Mouse (Mus musculus): ENCODE data around the gene Fgd4. TPM values are rescaled to one million over a fixed set of nuclear protein-coding genes. Genes with fewer than 3 reads are reported as not detected.
"Not testable (repeated sequence)": the region's sequence is repeated elsewhere in the genome, so short reads cannot be mapped to it uniquely, and the experiment has no call there.

The Fgd4 gene
- total and polyA plus RNA-seq, 3 experiments, result 0.03 to 0.44 TPM; not detected in 1

DNA sequence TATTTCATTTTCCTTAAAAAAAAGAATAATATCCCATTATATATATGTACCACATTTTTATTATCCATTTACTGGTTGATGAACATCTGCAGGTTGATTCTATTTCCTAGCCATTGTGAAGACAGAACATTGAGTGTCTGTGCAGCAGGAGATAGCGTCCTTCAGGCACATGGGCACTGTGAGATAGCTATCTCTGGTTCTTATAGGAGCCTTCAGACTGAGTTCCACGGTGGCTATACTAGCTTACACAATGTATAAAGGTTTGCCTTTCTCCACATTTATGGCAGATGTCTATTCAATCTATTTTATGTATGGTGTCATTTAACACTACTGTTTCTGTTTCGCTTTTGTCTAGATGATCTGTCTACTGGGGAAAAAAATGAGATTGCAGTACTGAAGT lies 98.9 kb downstream of the Fgd4 start:
- ATAC-seq (ENCODE audit: extremely low read depth, insufficient number of reproducible peaks, low FRiP score, poor library complexity, severe bottlenecking), result no peak
- H3K36me3 ChIP-seq (replicated peaks), result no peaks in the 10 kb centered on the region

DNA sequence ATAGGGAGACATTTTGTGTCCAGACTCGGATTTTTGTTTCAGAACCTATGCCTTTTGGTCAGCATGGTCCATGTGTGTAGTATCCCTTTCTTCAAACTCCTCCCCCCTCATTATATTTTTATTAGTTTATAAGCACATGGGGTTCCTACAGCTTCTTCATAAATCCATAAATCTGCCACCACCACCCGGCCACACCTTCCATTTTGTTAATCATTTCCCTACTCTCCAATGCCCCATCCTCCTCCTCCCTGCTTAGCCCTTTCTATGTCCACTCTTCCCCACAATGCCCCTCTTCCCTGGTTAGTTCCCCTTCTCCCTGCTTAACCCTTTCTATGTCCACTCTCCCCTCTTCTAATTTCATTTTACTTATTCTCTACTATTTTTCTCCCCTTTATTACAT lies 99.4 kb downstream of the Fgd4 start:
- Histone ChIP-seq H3K36me3 (replicated peaks) (no peaks in the 10 kb centered on the region), H3K4me3 (ENCODE audit: low read depth, low read length) (no peak overlapping the region), H3K27me3 (ENCODE audit: insufficient read depth, low read length) (no peaks in the 10 kb centered on the region), H3K9me3 (replicated peaks) (no peaks in the 10 kb centered on the region), H3K4me1 (ENCODE audit: insufficient read depth, low read depth, low read length) (no peaks in the 10 kb centered on the region)
- ATAC-seq (ENCODE audit: extremely low read depth, insufficient number of reproducible peaks, low FRiP score, poor library complexity, severe bottlenecking) (no peak), DNase-seq (ENCODE audit: low spot score) (no peak)
- no peak for TF ChIP-seq GATA1 (IDR thresholded peaks at IDR 0.05; ENCODE audit: borderline replicate concordance, low read length)

More for the DNA sequence above, 98.9 kb downstream of the Fgd4 start:
- no peaks in the 10 kb centered on the region for H3K4me1 ChIP-seq (ENCODE audit: insufficient read depth, low read depth, low read length)
- DNase-seq (ENCODE audit: low spot score), result no peak
- TF ChIP-seq POLR2AphosphoS5 (IDR thresholded peaks at IDR 0.05; ENCODE audit: insufficient replicate concordance, low read depth, low read length) (no peak), GATA2 (IDR thresholded peaks at IDR 0.05; ENCODE audit: borderline replicate concordance, low read depth, low read length) (no peak), CTCF (IDR thresholded peaks at IDR 0.05; ENCODE audit: low read depth, low read length) (no peak), TAL1 (conservative IDR thresholded peaks at IDR 0.05; ENCODE audit: low read depth, low read length) (no peak), GATA1 (IDR thresholded peaks at IDR 0.05; ENCODE audit: borderline replicate concordance, low read length) (no peak)
- no peak overlapping the region for H3K4me3 ChIP-seq (ENCODE audit: low read depth, low read length)
- no peaks in the 10 kb centered on the region for H3K9me3 ChIP-seq (replicated peaks)
- H3K27me3 ChIP-seq (ENCODE audit: insufficient read depth, low read length), result no peaks in the 10 kb centered on the region

DNA sequence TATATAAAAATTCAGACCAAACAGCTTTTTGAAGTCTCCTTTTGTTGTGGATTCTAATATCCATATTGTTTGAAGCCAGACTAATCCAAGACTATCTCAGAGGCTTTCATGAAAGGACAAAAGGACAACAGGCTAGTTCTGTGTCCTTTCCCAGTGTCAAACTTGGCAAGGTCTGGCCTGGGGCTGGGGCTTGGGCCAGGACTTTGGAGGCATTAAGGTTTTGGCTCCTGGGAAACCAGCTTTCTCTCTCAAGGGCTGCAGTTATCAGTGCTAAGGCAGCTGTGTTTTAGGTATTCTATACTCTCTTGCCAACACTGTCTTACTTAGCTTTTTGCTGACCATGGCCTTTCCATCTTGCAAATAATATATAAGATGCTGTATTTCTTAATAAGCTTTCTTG lies 101.6 kb downstream of the Fgd4 start:
- DNase-seq (ENCODE audit: low spot score) (no peak), ATAC-seq (ENCODE audit: extremely low read depth, insufficient number of reproducible peaks, low FRiP score, poor library complexity, severe bottlenecking) (no peak)
- no peaks in the 10 kb centered on the region for H3K27me3 ChIP-seq (ENCODE audit: insufficient read depth, low read length)
- H3K4me1 ChIP-seq (ENCODE audit: insufficient read depth, low read depth, low read length), result no peaks in the 10 kb centered on the region
- H3K36me3 ChIP-seq (replicated peaks), result no peaks in the 10 kb centered on the region
- no peak for TF ChIP-seq GATA2 (IDR thresholded peaks at IDR 0.05; ENCODE audit: borderline replicate concordance, low read depth, low read length)
- no peak for TF ChIP-seq GATA1 (IDR thresholded peaks at IDR 0.05; ENCODE audit: borderline replicate concordance, low read length)
- no peak for TF ChIP-seq CTCF (IDR thresholded peaks at IDR 0.05; ENCODE audit: low read depth, low read length)
- no peak for TF ChIP-seq TAL1 (conservative IDR thresholded peaks at IDR 0.05; ENCODE audit: low read depth, low read length)
- no peak overlapping the region for H3K4me3 ChIP-seq (ENCODE audit: low read depth, low read length)
- H3K9me3 ChIP-seq (replicated peaks), result no peaks in the 10 kb centered on the region

DNA sequence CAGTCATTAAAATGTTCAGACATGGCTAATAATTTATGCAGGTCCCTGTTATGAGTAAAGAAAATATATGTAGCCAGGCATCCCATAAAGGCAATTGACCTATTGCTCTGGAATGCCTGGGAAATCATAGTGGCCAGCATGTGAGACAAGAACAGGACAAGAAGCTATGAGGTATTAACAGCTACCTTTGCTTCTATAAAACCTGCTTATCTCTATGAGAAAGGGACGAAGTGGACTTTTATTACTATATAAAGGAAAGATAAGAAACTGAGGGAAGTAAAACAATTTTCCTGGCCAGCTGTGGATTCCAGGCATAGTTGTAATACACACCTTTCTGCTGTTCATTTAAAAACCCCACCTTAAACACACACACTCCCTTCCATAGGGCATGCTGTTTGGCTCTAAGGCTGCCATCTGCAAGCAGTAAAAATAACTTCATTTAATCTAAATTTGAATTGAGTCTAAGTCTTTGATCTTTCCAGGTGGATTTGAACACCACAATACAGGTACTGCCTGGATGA lies 114.8 kb downstream of the Fgd4 start:
- no peak for TF ChIP-seq GATA2 (IDR thresholded peaks at IDR 0.05; ENCODE audit: borderline replicate concordance, low read depth, low read length)
- no peak for TF ChIP-seq GATA1 (IDR thresholded peaks at IDR 0.05; ENCODE audit: borderline replicate concordance, low read length)
- TF ChIP-seq POLR2AphosphoS5 (IDR thresholded peaks at IDR 0.05; ENCODE audit: insufficient replicate concordance, low read depth, low read length), result no peak
- TF ChIP-seq TAL1 (conservative IDR thresholded peaks at IDR 0.05; ENCODE audit: low read depth, low read length), result no peak
- no peak for TF ChIP-seq CTCF (IDR thresholded peaks at IDR 0.05; ENCODE audit: low read depth, low read length)
- no peak for ATAC-seq (ENCODE audit: extremely low read depth, insufficient number of reproducible peaks, low FRiP score, poor library complexity, severe bottlenecking)
- Histone ChIP-seq H3K4me1 (ENCODE audit: insufficient read depth, low read depth, low read length) (no peaks in the 10 kb centered on the region), H3K36me3 (replicated peaks) (no peaks in the 10 kb centered on the region), H3K27me3 (ENCODE audit: insufficient read depth, low read length) (peaks cover 2% of the 10 kb centered on the region; the same call in 1 of the 2 replicates), H3K9me3 (replicated peaks) (no peaks in the 10 kb centered on the region), H3K4me3 (ENCODE audit: low read depth, low read length) (no peak overlapping the region)
- DNase-seq (ENCODE audit: low spot score), result no peak

DNA sequence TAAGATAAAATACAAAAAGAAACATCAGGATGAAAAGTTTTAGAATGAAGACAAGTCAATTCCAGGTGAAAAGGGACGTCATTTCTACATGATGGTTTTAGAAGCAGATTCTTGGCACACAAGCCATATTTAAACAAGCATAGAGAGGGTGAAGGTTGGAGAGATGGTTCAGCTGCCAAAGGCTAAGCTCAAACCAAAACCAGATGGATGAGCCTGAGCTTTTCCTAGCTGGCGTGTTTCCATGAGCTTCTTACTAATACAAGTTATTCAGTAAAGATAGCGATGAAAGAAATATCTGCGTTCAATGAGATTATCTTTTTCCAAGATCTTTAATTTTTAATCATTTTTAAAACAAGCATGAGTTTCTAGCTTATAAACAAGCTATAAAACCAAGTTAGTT lies 115.7 kb downstream of the Fgd4 start:
- no peaks in the 10 kb centered on the region for H3K9me3 ChIP-seq (replicated peaks)
- H3K4me3 ChIP-seq (ENCODE audit: low read depth, low read length), result no peak overlapping the region
- peaks cover 2% of the 10 kb centered on the region; the same call in 1 of the 2 replicates for H3K27me3 ChIP-seq (ENCODE audit: insufficient read depth, low read length)
- ATAC-seq (ENCODE audit: extremely low read depth, insufficient number of reproducible peaks, low FRiP score, poor library complexity, severe bottlenecking) (no peak), DNase-seq (ENCODE audit: low spot score) (no peak)
- TF ChIP-seq GATA1 (IDR thresholded peaks at IDR 0.05; ENCODE audit: borderline replicate concordance, low read length), result no peak
- no peak for TF ChIP-seq TAL1 (conservative IDR thresholded peaks at IDR 0.05; ENCODE audit: low read depth, low read length)
- no peak for TF ChIP-seq POLR2AphosphoS5 (IDR thresholded peaks at IDR 0.05; ENCODE audit: insufficient replicate concordance, low read depth, low read length)
- no peaks in the 10 kb centered on the region for H3K36me3 ChIP-seq (replicated peaks)
- H3K4me1 ChIP-seq (ENCODE audit: insufficient read depth, low read depth, low read length), result no peaks in the 10 kb centered on the region

DNA sequence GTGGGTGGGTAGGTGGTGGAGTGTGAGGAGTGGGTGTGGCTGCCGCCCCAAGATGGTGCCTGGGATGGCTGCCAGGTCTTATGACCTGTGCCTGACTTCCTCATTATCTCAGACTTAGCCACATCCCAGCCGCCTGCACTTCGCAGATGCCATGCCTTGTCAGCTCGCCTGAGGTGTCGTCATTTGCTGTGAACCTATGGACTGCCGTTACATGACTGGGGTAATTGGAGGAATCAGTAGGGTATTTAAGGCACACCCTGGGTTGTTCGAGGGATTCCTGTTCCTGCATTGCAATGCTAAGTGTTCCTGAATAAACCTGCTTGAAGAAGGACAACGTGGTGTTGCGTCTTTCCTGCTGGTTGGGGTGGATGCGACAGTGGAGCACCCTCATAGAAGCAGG lies 126.9 kb downstream of the Fgd4 start:
- H3K36me3 ChIP-seq (replicated peaks); DNase-seq (ENCODE audit: low spot score); H3K27me3 ChIP-seq (ENCODE audit: insufficient read depth, low read length); H3K4me1 ChIP-seq (ENCODE audit: insufficient read depth, low read depth, low read length); ATAC-seq (ENCODE audit: extremely low read depth, insufficient number of reproducible peaks, low FRiP score, poor library complexity, severe bottlenecking); H3K9me3 ChIP-seq (replicated peaks); H3K4me3 ChIP-seq (ENCODE audit: low read depth, low read length): not testable (repeated sequence)

DNA sequence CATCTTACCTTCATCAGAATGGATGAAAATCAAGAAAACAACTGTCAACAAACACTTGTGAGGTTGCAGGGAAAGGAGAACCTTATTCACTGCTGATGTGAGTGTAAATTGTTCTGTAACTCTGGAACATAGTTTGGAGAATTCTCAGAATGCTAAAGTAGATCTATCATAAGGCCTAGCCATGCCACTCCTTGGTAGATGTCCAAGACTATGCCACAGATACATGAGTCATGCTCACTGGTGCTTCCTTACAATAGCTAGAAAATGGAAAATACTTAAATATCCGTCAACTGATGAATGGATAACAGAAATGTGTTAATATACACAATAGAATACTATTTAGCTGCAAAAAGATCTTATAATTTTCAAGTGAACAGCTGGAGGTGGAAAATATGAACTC lies 150.3 kb downstream of the Fgd4 start:
- no peaks in the 10 kb centered on the region for H3K9me3 ChIP-seq (replicated peaks)
- TF ChIP-seq POLR2AphosphoS5 (IDR thresholded peaks at IDR 0.05; ENCODE audit: insufficient replicate concordance, low read depth, low read length), result no peak
- no peak for TF ChIP-seq GATA2 (IDR thresholded peaks at IDR 0.05; ENCODE audit: borderline replicate concordance, low read depth, low read length)
- TF ChIP-seq TAL1 (conservative IDR thresholded peaks at IDR 0.05; ENCODE audit: low read depth, low read length), result no peak
- no peak for TF ChIP-seq CTCF (IDR thresholded peaks at IDR 0.05; ENCODE audit: low read depth, low read length)
- no peak for TF ChIP-seq GATA1 (IDR thresholded peaks at IDR 0.05; ENCODE audit: borderline replicate concordance, low read length)
- H3K27me3 ChIP-seq (ENCODE audit: insufficient read depth, low read length), result no peaks in the 10 kb centered on the region
- H3K4me1 ChIP-seq (ENCODE audit: insufficient read depth, low read depth, low read length), result no peaks in the 10 kb centered on the region
- no peaks in the 10 kb centered on the region for H3K36me3 ChIP-seq (replicated peaks)
- DNase-seq (ENCODE audit: low spot score) (no peak), ATAC-seq (ENCODE audit: extremely low read depth, insufficient number of reproducible peaks, low FRiP score, poor library complexity, severe bottlenecking) (no peak)
- H3K4me3 ChIP-seq (ENCODE audit: low read depth, low read length), result no peak overlapping the region
